Mouse (Mus musculus) erythroblast, embryonic 14.5 days (primary cell): ENCODE data around the gene Mmd. TPM values are rescaled to one million over a fixed set of nuclear protein-coding genes. Genes with fewer than 3 reads are reported as not detected.

Experiments
- H3K27me3 ChIP-seq: 2 replicates; pipeline ENCODE4 v1.6.1; 2012; ENCODE audit warnings: inconsistent platforms; ENCODE audit not compliant: control insufficient read depth
- H3K36me3 ChIP-seq: 2 replicates; pipeline ENCODE4 v1.6.1; 2012; ENCODE audit warnings: mild to moderate bottlenecking, inconsistent platforms; ENCODE audit not compliant: control insufficient read depth
- H3K4me1 ChIP-seq: 2 replicates; pipeline ENCODE4 v1.6.1; 2012; ENCODE audit warnings: inconsistent platforms; ENCODE audit not compliant: control insufficient read depth
- H3K4me3 ChIP-seq: replicated peaks from 2 replicates; pipeline ENCODE3; 2012; ENCODE audit warnings: moderate library complexity, mild to moderate bottlenecking, inconsistent platforms
- H3K9me3 ChIP-seq: 2 replicates; pipeline ENCODE4 v1.6.1; 2012; ENCODE audit warnings: low read length, inconsistent platforms, mixed read lengths; ENCODE audit not compliant: control insufficient read depth
- GATA1 ChIP-seq: IDR thresholded peaks from 2 replicates; pipeline ENCODE4 v1.6.1; 2012; ENCODE audit warnings: low read length, inconsistent platforms, mixed read lengths
- TAL1 ChIP-seq: IDR thresholded peaks from 3 replicates; pipeline ENCODE4 v1.6.1; 2012; ENCODE audit warnings: low read length, inconsistent platforms, mixed read lengths
- polyA plus RNA-seq: library from polyadenylated mRNA; stranded (reverse); fragments of >175 nt; gene quantifications from 2 replicates; pipeline ENCODE4 v1.2.3, GENCODE M21; 2012

Gene Mmd
- polyA plus RNA-seq, 1 experiment: 0.04 TPM

DNA sequence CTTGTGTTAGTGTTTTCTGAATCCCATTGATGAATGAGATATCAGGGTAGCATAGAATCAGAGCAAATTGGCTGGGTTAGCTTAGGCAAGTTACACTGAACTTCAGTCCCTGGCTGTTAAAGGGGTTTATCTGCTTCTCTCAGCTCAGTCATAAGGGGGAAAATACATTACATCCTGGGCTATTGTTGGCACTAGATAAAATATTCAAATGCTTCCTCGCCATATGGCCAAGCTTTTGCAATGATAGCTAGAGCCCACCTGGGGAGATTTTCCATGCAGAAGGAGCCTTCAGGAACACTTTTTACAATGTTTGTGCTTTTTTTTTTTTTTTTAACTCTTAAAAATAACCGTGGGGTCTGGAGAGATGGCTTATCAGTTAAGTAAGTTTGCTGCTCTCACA is 34.8 kb downstream of the Mmd start:
- no peaks in the 10 kb centered on the region for H3K36me3 ChIP-seq
- no peaks in the 10 kb centered on the region for H3K27me3 ChIP-seq
- TF ChIP-seq TAL1 (no peak), GATA1 (no peak)
- no peak overlapping the region for H3K4me3 ChIP-seq
- no peaks in the 10 kb centered on the region for H3K4me1 ChIP-seq
- H3K9me3 ChIP-seq: no peaks in the 10 kb centered on the region

GRCm38 (mm10) chr11:90284623-90285022 is 35.4 kb downstream of the Mmd start:
- H3K4me3 ChIP-seq: no peak overlapping the region
- H3K4me1 ChIP-seq: no peaks in the 10 kb centered on the region
- no peaks in the 10 kb centered on the region for H3K27me3 ChIP-seq
- H3K9me3 ChIP-seq: no peaks in the 10 kb centered on the region
- no peaks in the 10 kb centered on the region for H3K36me3 ChIP-seq
- TF ChIP-seq GATA1 (no peak), TAL1 (no peak)

GRCm38 (mm10) chr11:90286550-90287154 is 37.4 kb downstream of the Mmd start:
- Histone ChIP-seq H3K4me3 (no peak overlapping the region), H3K9me3 (no peaks in the 10 kb centered on the region), H3K27me3 (no peaks in the 10 kb centered on the region), H3K4me1 (no peaks in the 10 kb centered on the region), H3K36me3 (no peaks in the 10 kb centered on the region)
- TF ChIP-seq GATA1: no peak
- TF ChIP-seq TAL1: no peak

GRCm38 (mm10) chr11:90291156-90291555 is 41.9 kb downstream of the Mmd start:
- Histone ChIP-seq H3K27me3 (no peaks in the 10 kb centered on the region), H3K9me3 (no peaks in the 10 kb centered on the region), H3K4me1 (no peaks in the 10 kb centered on the region), H3K4me3 (no peak overlapping the region), H3K36me3 (no peaks in the 10 kb centered on the region)
- TF ChIP-seq GATA1: no peak
- TF ChIP-seq TAL1: no peak

- no peak overlapping the region for H3K4me3 ChIP-seq
- no peaks in the 10 kb centered on the region for H3K4me1 ChIP-seq
- TF ChIP-seq GATA1 (no peak), TAL1 (no peak)
- H3K36me3 ChIP-seq: no peaks in the 10 kb centered on the region
- no peaks in the 10 kb centered on the region for H3K27me3 ChIP-seq
- H3K9me3 ChIP-seq: no peaks in the 10 kb centered on the region
These were observed 43.5 kb downstream of the Mmd start for GRCm38 (mm10) chr11:90292766-90293165.

GRCm38 (mm10) chr11:90294622-90295021 is 45.4 kb downstream of the Mmd start:
- Histone ChIP-seq H3K27me3 (no peaks in the 10 kb centered on the region), H3K9me3 (no peaks in the 10 kb centered on the region), H3K4me1 (no peaks in the 10 kb centered on the region), H3K36me3 (no peaks in the 10 kb centered on the region), H3K4me3 (no peak overlapping the region)
- TF ChIP-seq GATA1 (no peak), TAL1 (no peak)

DNA sequence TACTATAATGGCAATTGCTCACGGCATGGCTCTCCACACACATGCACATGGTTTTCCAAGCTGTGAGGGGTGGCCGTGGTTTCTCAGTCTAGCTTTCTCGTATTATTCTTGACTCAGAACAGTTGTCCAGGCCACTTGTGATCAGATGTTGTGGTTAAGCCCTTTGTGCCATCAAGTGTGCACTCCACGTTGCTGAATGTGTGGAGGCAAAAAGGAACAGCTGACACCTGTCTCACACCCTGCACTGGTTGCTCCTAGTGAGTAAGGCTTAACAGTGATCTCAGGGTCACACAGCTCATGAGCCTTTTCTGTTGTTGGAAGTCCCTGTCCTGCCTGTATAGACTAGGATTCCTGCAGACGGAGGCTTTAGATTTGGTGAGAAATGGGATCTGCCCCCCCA is 56.8 kb downstream of the Mmd start:
- no peak overlapping the region for H3K4me3 ChIP-seq
- TF ChIP-seq GATA1: no peak
- no peak for TF ChIP-seq TAL1
- no peaks in the 10 kb centered on the region for H3K27me3 ChIP-seq
- no peaks in the 10 kb centered on the region for H3K4me1 ChIP-seq
- H3K36me3 ChIP-seq: no peaks in the 10 kb centered on the region
- peaks cover 3% of the 10 kb centered on the region for H3K9me3 ChIP-seq

GRCm38 (mm10) chr11:90306993-90307392 is 57.7 kb downstream of the Mmd start:
- Histone ChIP-seq H3K4me3 (no peak overlapping the region), H3K27me3 (no peaks in the 10 kb centered on the region), H3K9me3 (peaks cover 3% of the 10 kb centered on the region), H3K4me1 (no peaks in the 10 kb centered on the region), H3K36me3 (no peaks in the 10 kb centered on the region)
- TF ChIP-seq GATA1 (no peak), TAL1 (no peak)

DNA sequence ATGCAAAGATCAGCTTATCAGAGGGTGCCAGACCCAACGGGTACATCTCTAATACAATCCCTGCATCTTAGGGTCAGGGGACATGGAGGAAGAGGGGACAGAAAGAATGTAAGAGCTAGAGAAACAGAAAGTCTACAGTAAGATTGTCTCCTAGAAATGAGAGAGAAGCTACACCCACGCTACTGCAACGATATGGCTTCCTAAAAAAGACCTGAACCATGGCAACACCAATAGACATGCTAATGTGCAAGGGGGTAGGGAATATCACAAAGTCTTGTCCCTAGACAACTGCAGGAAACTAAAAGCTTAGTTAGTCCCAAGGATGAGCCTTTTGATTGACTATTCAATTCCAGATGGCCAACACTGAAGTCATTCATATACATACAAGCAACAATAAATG is 65.3 kb downstream of the Mmd start:
- H3K9me3 ChIP-seq: peaks cover 2% of the 10 kb centered on the region; the same call in 1 of the 2 replicates
- H3K36me3 ChIP-seq: no peaks in the 10 kb centered on the region
- TF ChIP-seq TAL1 (no peak), GATA1 (no peak)

GRCm38 (mm10) chr11:90317482-90317881 is 68.2 kb downstream of the Mmd start:
- Histone ChIP-seq H3K27me3 (no peaks in the 10 kb centered on the region), H3K36me3 (no peaks in the 10 kb centered on the region), H3K9me3 (peaks cover 2% of the 10 kb centered on the region; the same call in 1 of the 2 replicates), H3K4me1 (no peaks in the 10 kb centered on the region), H3K4me3 (no peak overlapping the region)
- TF ChIP-seq GATA1 (no peak), TAL1 (no peak)

More for the DNA sequence above, 65.3 kb downstream of the Mmd start:
- Histone ChIP-seq H3K4me3 (no peak overlapping the region), H3K27me3 (no peaks in the 10 kb centered on the region), H3K4me1 (no peaks in the 10 kb centered on the region)
